In genomic region chr3:154700735-154701134, GRCm38 (mm10) we compare ENCODE assay signal across 22 mouse cellular contexts. TPM values are rescaled to one million over a fixed set of nuclear protein-coding genes. Genes with fewer than 3 reads are reported as not detected.
A peak's percentile ranks its signal among the peaks of the same experiment; 100 is the strongest.
DNase-seq lines count a peak whose midpoint lies in the region; ATAC-seq and TF ChIP-seq lines count a peak whose summit lies in the region.
"Had no signal": no experiment of that assay in that cellular context is flagged by ENCODE, and none has a peak within 500 bp of the region (broad histone marks: within the 10 kb centered on the region; RNA-seq: fewer than 3 reads in every experiment).

No protein-coding gene starts in this region.

- no peaks in the 10 kb centered on the region for H3K4me1 ChIP-seq in kidney, postnatal 0 days (replicated peaks; ENCODE audit: insufficient read depth, low read length)
- H3K4me1 ChIP-seq in stomach, postnatal 0 days (replicated peaks; ENCODE audit: control insufficient read depth, insufficient read depth) = no peaks in the 10 kb centered on the region

- H3K27me3 ChIP-seq in kidney, postnatal 0 days (ENCODE audit: insufficient read depth, low read length) = no peaks in the 10 kb centered on the region
- no peaks in the 10 kb centered on the region for H3K27me3 ChIP-seq in stomach, postnatal 0 days (ENCODE audit: control insufficient read depth, insufficient read depth, low read length)
- H3K27me3 ChIP-seq: embryonic facial prominence, embryonic 12.5 days; midbrain, embryonic 12.5 days had no signal

- TF ChIP-seq POLR2A in brain, embryonic 14.5 days (IDR thresholded peaks at IDR 0.05; ENCODE audit: borderline replicate concordance, extremely low read depth, insufficient read depth, insufficient read length, poor library complexity, severe bottlenecking) = no peak

- H3K4me3 ChIP-seq in kidney, postnatal 0 days (replicated peaks; ENCODE audit: low read depth, low read length) = no peak overlapping the region
- no peak overlapping the region for H3K4me3 ChIP-seq in stomach, postnatal 0 days (ENCODE audit: low read depth, low read length)
- H3K4me3 ChIP-seq: embryonic facial prominence, embryonic 12.5 days; midbrain, embryonic 12.5 days; myocyte had no signal

- H3K9me3 ChIP-seq in kidney, postnatal 0 days (replicated peaks; ENCODE audit: low read length) = no peaks in the 10 kb centered on the region
- H3K9me3 ChIP-seq in stomach, postnatal 0 days (ENCODE audit: control insufficient read depth, low read length) = no peaks in the 10 kb centered on the region
- H3K9me3 ChIP-seq: embryonic facial prominence, embryonic 12.5 days; midbrain, embryonic 12.5 days had no signal

- H3K9ac ChIP-seq in kidney, postnatal 0 days (ENCODE audit: low read depth, low read length) = no peak overlapping the region
- H3K9ac ChIP-seq in stomach, postnatal 0 days (ENCODE audit: low read length) = no peak overlapping the region
- H3K9ac ChIP-seq: embryonic facial prominence, embryonic 12.5 days; midbrain, embryonic 12.5 days had no signal

- no peak overlapping the region for H3K4me2 ChIP-seq in kidney, postnatal 0 days (ENCODE audit: low read length)
- no peak overlapping the region for H3K4me2 ChIP-seq in stomach, postnatal 0 days (replicated peaks; ENCODE audit: low read depth)
- H3K4me2 ChIP-seq: embryonic facial prominence, embryonic 12.5 days; midbrain, embryonic 12.5 days had no signal

- peak; percentile 10 to 26 for DNase-seq in cerebellum, postnatal 10 days
- DNase-seq in cerebellum, adult 8-10 months = no peak
- DNase-seq in kidney, postnatal 0 days (ENCODE audit: low spot score) = peak; percentile 76
- no peak for DNase-seq in kidney, adult 8-10 months
- peak; percentile 39 for DNase-seq in brain, embryonic 14.5 days (ENCODE audit: low read depth)
- DNase-seq in mesoderm, embryonic 11.5 days (ENCODE audit: low read depth, low spot score) = peak; percentile 21
- no peak for DNase-seq in urinary bladder, adult 2 months (ENCODE audit: low spot score)
- no peak for DNase-seq in stomach, postnatal 0 days (ENCODE audit: low spot score)
- DNase-seq: cerebellum, adult 11 months; cerebellum, postnatal 36 days; kidney, adult 9 months; lung, adult 2 months; lung, postnatal 4 days; thymus, adult 18-20 months had no signal

- H3K27ac ChIP-seq in kidney, postnatal 0 days = no peak overlapping the region
- no peak overlapping the region for H3K27ac ChIP-seq in stomach, postnatal 0 days (replicated peaks)
- H3K27ac ChIP-seq: embryonic facial prominence, embryonic 12.5 days; midbrain, embryonic 12.5 days had no signal

- peak; percentile 59 for ATAC-seq in kidney, postnatal 0 days (replicated peaks; ENCODE audit: low FRiP score, low read depth)
- ATAC-seq in stomach, postnatal 0 days (ENCODE audit: low FRiP score, low TSS enrichment) = no peak
- ATAC-seq: CD4-positive, CD25-positive, alpha-beta regulatory T cell, adult 4 months; forebrain, embryonic 16.5 days had no signal

- no peak for TF ChIP-seq CTCF in kidney, postnatal 0 days (IDR thresholded peaks at IDR 0.05; ENCODE audit: low read depth)
- no peak for TF ChIP-seq CTCF in brain, embryonic 14.5 days (IDR thresholded peaks at IDR 0.05; ENCODE audit: borderline replicate concordance, extremely low read depth, insufficient read depth, insufficient read length)
- no peak for TF ChIP-seq CTCF in stomach, postnatal 0 days (IDR thresholded peaks at IDR 0.05; ENCODE audit: low read depth)

- no peak for TF ChIP-seq EP300 in stomach, postnatal 0 days (optimal IDR thresholded peaks at IDR 0.05)

- H3K36me3 ChIP-seq in kidney, postnatal 0 days (ENCODE audit: insufficient read depth, low read length) = no peaks in the 10 kb centered on the region
- H3K36me3 ChIP-seq in stomach, postnatal 0 days (ENCODE audit: control insufficient read depth, insufficient read depth, low read length) = no peaks in the 10 kb centered on the region
- H3K36me3 ChIP-seq: embryonic facial prominence, embryonic 12.5 days; G1E; midbrain, embryonic 12.5 days had no signal

- 29% methylated on average over 2 of the region's 2 CpGs for WGBS in kidney, postnatal 0 days
- WGBS in stomach, postnatal 0 days = 47% methylated on average over 2 of the region's 2 CpGs

RNA-seq across cellular contexts. Expression of gene Erich3, which starts 37.1 kb away (rescaled TPM):
- polyA plus RNA-seq in kidney, postnatal 0 days (2015; fragmentation: Nextera tagmentation; extraction: Ambion mirVana) = not detected in 2 replicates
- 1.6 and 3.0 TPM in 2 replicates for polyA plus RNA-seq in brain, embryonic 14.5 days (2012; rRNA removed)
- 0.03 and 0.04 TPM in 2 replicates for polyA plus RNA-seq in urinary bladder, adult 2 months (2012; rRNA removed)
- 0.05 and 0.06 TPM in 2 replicates for polyA plus RNA-seq in stomach, postnatal 0 days (2015; fragmentation: Nextera tagmentation; extraction: Ambion mirVana)
- polyA plus RNA-seq: CD4-positive, CD25-positive, alpha-beta regulatory T cell, adult 4 months; G1E; liver, adult 2 months; myocyte; small intestine, adult 2 months had no signal

Comparison
In these comparisons a context has a peak if more than half of its experiments do, and no peak if none do; other contexts are left out.
1. DNase-seq: peak in cerebellum, postnatal 10 days (2 of 2), kidney, postnatal 0 days (single experiment), brain, embryonic 14.5 days (single experiment) and mesoderm, embryonic 11.5 days (single experiment); none in cerebellum, adult 8-10 months (single experiment), kidney, adult 8-10 months (0 of 2), urinary bladder, adult 2 months (single experiment) and stomach, postnatal 0 days (single experiment).